Mouse (Mus musculus) hindbrain, embryonic 12.5 days (tissue): ENCODE measurements at regions not wholly inside any gene's neighbourhood (a gene's known extent, or its start where the extent isn't known, plus 50 kb on each side); places are given as distances from the start of the nearest gene placed in this dataset.

ENCODE experiments used
- ATAC-seq: fragments of 200-750 bp; cut with Nextera tagmentation; 2 replicates; pipeline ENCODE4 v1.8.0; 2017; ENCODE audit warnings: moderate TSS enrichment; ENCODE audit not compliant: low FRiP score
- H3K27ac ChIP-seq: fragments of 300-500 bp; sonication (generic); 2 replicates; pipeline ENCODE4 v1.5.1; 2016; ENCODE audit warnings: mild to moderate bottlenecking
- H3K27me3 ChIP-seq: fragments of 300-500 bp; sonication (generic); 2 replicates; pipeline ENCODE4 v1.6.1; 2016; ENCODE audit warnings: mild to moderate bottlenecking
- H3K36me3 ChIP-seq: fragments of 300-500 bp; sonication (generic); 2 replicates; pipeline ENCODE4 v1.6.1; 2016; ENCODE audit warnings: mild to moderate bottlenecking
- H3K4me1 ChIP-seq: fragments of 300-500 bp; sonication (generic); 2 replicates; pipeline ENCODE4 v1.6.1; 2016
- H3K4me2 ChIP-seq: fragments of 300-500 bp; sonication (generic); replicated peaks from 2 replicates; pipeline ENCODE4 v1.6.1; 2016; ENCODE audit warnings: mild to moderate bottlenecking
- H3K4me3 ChIP-seq: fragments of 300-500 bp; sonication (generic); 2 replicates; pipeline ENCODE4 v1.5.1; 2016; ENCODE audit warnings: mild to moderate bottlenecking
- H3K9ac ChIP-seq: fragments of 300-500 bp; sonication (generic); 2 replicates; pipeline ENCODE4 v1.6.1; 2016; ENCODE audit warnings: mild to moderate bottlenecking, moderate library complexity
- H3K9me3 ChIP-seq: fragments of 300-500 bp; sonication (generic); replicated peaks from 2 replicates; pipeline ENCODE4 v1.6.1; 2016; ENCODE audit warnings: mild to moderate bottlenecking
- WGBS: fragments of 180-500 bp; shearing (Covaris S2); methylation state at CpG from one replicate; pipeline ENCODE4 v1.1.7; 2016; 5-methylcytosine and 5-hydroxymethylcytosine counted together

DNA sequence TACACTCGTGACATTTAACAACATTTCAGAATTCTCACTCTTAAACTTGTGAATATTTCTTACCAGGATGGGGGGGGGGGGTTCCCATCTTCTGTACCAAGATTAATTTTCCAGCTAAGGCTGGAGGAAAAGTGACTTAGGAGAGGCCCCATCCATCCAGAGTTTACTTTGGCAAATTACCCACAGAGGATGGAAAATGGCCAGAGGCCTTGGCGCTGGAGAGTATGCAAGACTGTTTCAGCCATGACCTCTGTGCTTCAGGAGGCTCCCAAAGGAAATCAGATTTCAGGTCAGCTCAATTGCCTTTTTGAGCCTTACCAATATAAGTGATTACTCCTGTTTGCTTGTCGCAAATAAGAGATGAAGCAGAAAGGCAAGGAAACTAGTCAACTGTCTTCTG lies 143.4 kb upstream of the F930015N05Rik start:
- H3K4me1 ChIP-seq: no peaks in the 10 kb centered on the region
- no peak overlapping the region for H3K4me3 ChIP-seq
- H3K9ac ChIP-seq: no peak overlapping the region
- no peaks in the 10 kb centered on the region for H3K36me3 ChIP-seq
- no peaks in the 10 kb centered on the region for H3K27me3 ChIP-seq
- H3K27ac ChIP-seq: no peak overlapping the region
- no peak overlapping the region for H3K4me2 ChIP-seq
- 71% methylated on average over 3 of the region's 3 CpGs for WGBS
- no peak for ATAC-seq
- H3K9me3 ChIP-seq: no peaks in the 10 kb centered on the region

DNA sequence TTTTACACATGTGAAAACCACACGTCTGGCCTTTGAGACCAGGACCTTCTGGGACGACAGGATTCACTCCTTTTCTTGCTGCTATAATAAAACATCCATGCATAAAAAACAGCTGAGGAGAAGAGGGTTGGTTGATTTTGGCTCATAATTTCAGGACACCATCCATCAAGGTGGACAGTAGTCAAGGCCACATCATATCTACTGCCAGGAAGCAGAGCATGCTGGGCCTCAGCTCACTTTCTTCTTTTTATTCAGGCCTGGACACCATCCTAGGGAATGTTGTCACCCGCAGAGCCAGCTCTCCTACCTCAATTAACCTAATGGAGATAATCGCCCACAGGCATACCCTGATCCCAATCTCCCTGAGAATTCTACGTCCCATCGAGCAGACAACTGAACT lies 149.6 kb upstream of the F930015N05Rik start:
- Histone ChIP-seq H3K4me1 (peaks cover 12% of the 10 kb centered on the region; the same call in 1 of the 2 replicates), H3K9me3 (no peaks in the 10 kb centered on the region), H3K4me2 (no peak overlapping the region), H3K27me3 (no peaks in the 10 kb centered on the region), H3K36me3 (no peaks in the 10 kb centered on the region), H3K27ac (no peak overlapping the region), H3K9ac (no peak overlapping the region), H3K4me3 (no peak overlapping the region)
- WGBS: 79% methylated on average over 6 of the region's 6 CpGs
- no peak for ATAC-seq

DNA sequence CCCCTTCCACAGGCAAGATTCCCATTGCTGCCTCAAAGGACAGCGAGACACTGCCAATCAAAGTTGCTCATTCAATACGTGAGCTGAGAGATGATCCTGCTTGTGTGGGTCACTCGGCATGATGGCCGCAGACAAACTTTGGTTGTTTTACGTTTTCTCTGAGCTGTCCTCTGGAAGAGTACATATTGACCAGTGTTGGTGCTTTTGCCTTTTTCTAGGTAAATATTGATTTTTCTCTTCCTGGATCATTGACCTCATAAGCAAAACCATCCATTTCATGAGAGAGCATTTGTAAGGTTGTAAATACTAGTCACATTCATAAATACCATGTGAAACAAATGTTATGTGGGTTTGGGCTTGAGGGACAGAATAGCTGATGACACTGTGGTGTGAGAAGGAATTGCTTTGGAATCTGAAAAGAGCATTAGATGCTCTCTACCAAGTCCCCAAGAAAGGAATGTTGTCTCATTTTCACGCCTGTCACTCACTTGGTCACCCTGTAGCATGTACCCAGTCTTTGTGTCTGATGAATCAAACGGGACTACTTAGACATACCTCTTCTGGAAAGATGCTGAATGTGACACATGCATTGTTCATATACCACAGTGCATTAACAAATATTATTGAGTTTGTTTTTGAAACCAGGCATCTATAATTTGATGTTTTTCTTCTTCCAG lies 150.7 kb upstream of the F930015N05Rik start:
- Histone ChIP-seq H3K4me3 (no peak overlapping the region), H3K9me3 (no peaks in the 10 kb centered on the region), H3K4me2 (no peak overlapping the region), H3K9ac (no peak overlapping the region), H3K36me3 (no peaks in the 10 kb centered on the region), H3K27ac (no peak overlapping the region), H3K27me3 (no peaks in the 10 kb centered on the region), H3K4me1 (peaks cover 12% of the 10 kb centered on the region; the same call in 1 of the 2 replicates)
- no peak for ATAC-seq
- 49% methylated on average over 7 of the region's 7 CpGs for WGBS

DNA sequence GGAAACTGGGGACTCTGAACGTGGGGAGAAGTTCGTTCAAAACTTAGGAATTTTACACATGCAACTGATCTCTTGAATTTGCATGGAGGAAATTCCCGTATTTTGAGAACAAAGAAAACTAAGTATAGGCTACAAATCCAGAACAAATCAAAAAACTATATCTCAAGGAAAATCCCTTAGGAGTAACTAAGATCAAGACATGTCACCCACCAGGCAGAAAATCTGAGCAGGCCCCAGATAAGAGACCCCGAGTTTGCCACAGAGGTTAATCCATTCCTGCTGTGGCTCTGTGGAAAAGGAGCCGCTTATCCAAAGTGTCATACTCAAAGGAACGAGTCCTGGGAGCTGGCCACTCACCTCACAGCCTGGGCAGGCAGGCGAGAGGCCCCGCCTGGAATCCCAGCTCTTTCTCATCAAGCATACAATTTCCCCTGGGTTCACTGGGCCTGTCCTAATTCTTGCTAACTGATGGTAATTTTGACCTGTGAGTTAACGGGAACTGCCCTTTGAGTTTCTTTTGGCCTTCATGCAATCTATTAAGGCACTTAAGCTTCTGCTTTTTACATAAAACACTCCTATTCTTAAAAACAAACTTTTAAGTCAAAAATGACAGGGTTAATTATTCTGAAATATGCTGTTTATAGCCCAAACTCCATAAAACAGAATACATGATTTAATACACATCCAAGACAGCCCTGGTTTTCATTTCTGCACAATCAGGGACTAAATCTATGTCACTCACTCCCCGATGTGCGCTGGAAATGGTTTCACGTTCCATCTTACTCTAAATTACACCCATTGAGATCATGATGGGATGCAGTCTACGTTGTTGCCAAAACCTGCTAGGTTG lies 151.5 kb upstream of the F930015N05Rik start:
- no peak for ATAC-seq
- Histone ChIP-seq H3K27me3 (no peaks in the 10 kb centered on the region), H3K4me1 (peaks cover 12% of the 10 kb centered on the region; the same call in 1 of the 2 replicates), H3K36me3 (no peaks in the 10 kb centered on the region), H3K9me3 (no peaks in the 10 kb centered on the region), H3K9ac (no peak overlapping the region), H3K4me3 (no peak overlapping the region), H3K27ac (no peak overlapping the region), H3K4me2 (no peak overlapping the region)
- 34% methylated on average over 13 of the region's 13 CpGs for WGBS

DNA sequence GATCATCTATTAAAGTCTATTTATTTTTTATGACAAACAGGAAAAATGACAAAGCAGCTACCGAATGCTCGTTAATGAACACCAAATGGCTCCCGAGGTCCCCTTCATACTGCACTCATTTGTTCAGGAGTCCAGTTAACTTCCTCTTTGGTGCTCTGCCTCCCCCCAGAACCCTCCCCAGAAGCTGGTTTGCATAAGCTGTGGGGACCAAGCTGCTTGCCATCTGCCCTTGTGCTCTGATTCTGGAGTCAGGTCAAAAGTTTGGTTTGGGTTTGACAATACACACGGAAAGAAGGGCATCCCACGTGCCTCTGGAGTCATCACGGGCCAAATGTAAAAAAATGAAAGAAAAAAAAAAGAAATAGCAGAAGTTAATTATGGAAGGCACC lies 152.1 kb upstream of the F930015N05Rik start:
- 51% methylated on average over 6 of the region's 6 CpGs for WGBS
- H3K4me2 ChIP-seq: no peak overlapping the region
- no peak overlapping the region for H3K9ac ChIP-seq
- no peak overlapping the region for H3K4me3 ChIP-seq
- H3K9me3 ChIP-seq: no peaks in the 10 kb centered on the region
- H3K4me1 ChIP-seq: peaks cover 12% of the 10 kb centered on the region; the same call in 1 of the 2 replicates
- no peaks in the 10 kb centered on the region for H3K36me3 ChIP-seq
- ATAC-seq: no peak
- H3K27ac ChIP-seq: no peak overlapping the region
- no peaks in the 10 kb centered on the region for H3K27me3 ChIP-seq

DNA sequence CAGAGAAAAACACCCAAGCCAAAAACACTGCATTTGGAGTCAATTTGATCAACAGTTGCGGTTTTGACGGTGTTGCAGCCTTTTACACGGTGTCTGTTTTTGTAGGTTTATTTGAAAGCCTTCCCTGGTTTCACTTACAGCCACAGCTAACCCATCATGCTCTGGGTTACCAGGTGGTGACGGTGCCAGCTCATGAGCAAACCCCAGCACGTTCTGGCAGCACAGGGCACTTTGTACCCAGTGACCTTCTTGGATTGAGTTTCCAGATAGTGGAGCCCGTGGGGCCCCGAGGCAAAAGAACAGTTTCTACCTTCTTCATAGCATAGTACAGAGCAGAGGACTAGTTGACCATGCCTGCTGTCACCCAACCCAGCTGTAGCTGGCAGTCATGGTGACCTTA lies 152.6 kb upstream of the F930015N05Rik start:
- no peak for ATAC-seq
- WGBS: 76% methylated on average over 7 of the region's 7 CpGs
- Histone ChIP-seq H3K9me3 (no peaks in the 10 kb centered on the region), H3K36me3 (no peaks in the 10 kb centered on the region), H3K4me1 (peaks cover 12% of the 10 kb centered on the region; the same call in 1 of the 2 replicates), H3K4me3 (no peak overlapping the region), H3K27me3 (no peaks in the 10 kb centered on the region), H3K9ac (no peak overlapping the region), H3K4me2 (no peak overlapping the region), H3K27ac (no peak overlapping the region)

DNA sequence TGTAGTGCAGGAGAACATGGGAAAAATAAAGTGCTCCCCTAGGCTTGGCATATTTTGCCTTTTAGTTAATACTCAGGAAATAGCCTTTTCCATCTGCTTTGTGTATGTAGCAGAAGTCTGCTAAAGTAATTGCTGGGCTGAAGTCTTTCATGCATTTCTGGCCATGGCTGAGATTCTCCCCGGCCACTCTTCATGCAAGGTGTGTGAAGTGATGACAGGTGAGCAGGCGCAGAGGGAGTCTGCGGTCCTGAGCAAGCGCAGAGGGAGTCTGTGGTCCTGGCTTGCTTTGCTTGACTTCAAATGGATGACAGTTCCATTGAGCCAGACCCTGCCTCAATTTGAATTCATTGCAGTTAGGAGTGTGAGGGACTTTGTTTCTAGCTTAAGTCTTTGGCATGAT lies 153.6 kb upstream of the F930015N05Rik start:
- H3K27ac ChIP-seq: no peak overlapping the region
- no peak for ATAC-seq
- no peak overlapping the region for H3K4me2 ChIP-seq
- H3K9ac ChIP-seq: no peak overlapping the region
- no peak overlapping the region for H3K4me3 ChIP-seq
- no peaks in the 10 kb centered on the region for H3K36me3 ChIP-seq
- H3K4me1 ChIP-seq: peaks cover 12% of the 10 kb centered on the region; the same call in 1 of the 2 replicates
- H3K27me3 ChIP-seq: no peaks in the 10 kb centered on the region
- 86% methylated on average over 4 of the region's 4 CpGs for WGBS
- H3K9me3 ChIP-seq: no peaks in the 10 kb centered on the region

DNA sequence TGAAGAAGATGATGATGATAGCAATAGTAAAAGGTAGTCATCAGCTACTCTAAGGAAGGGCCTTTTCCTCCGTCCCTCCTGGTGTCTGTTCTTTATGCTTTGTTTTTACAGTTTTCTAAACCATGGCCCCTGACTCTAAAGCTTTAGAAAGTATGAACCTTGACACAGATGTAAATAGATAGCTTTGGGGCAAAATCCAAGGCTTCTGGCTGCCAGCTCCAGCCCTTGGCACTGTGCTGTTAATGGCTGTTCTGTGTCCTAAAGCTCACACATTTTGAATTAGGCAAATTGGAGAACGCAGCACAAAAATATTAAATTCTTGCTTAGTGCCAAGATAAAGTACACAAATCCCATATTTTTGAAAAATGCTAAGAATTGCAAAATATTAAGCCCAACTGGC lies 155.8 kb upstream of the F930015N05Rik start:
- H3K4me3 ChIP-seq: no peak overlapping the region
- H3K27me3 ChIP-seq: no peaks in the 10 kb centered on the region
- no peak overlapping the region for H3K27ac ChIP-seq
- no peak for ATAC-seq
- H3K36me3 ChIP-seq: no peaks in the 10 kb centered on the region
- H3K9ac ChIP-seq: no peak overlapping the region
- no peaks in the 10 kb centered on the region for H3K9me3 ChIP-seq
- H3K4me1 ChIP-seq: peaks cover 12% of the 10 kb centered on the region; the same call in 1 of the 2 replicates
- WGBS: 85% methylated on average over 2 of the region's 2 CpGs
- no peak overlapping the region for H3K4me2 ChIP-seq

DNA sequence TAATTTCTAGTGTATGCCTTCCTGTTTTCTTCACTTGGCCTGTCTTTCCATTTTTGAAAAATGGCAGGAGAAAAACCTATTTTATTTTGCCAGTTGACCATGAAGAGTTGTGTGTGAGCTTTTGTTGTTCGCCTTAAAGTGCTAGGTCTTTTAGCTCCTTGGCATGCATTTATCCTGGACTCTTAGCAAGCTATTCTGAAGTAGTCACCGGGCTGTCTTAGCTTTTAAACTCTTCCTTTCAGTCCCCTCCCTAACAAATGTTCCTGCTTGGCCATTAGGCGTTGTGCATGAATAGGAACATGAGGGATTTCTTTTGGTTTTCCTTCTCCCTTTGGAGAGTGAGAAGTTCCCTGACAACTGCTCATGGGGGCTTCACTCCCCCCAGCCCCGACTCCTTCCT lies 160.9 kb upstream of the F930015N05Rik start:
- ATAC-seq: no peak
- H3K36me3 ChIP-seq: no peaks in the 10 kb centered on the region
- H3K9me3 ChIP-seq: no peaks in the 10 kb centered on the region
- H3K9ac ChIP-seq: no peak overlapping the region
- no peak overlapping the region for H3K4me2 ChIP-seq
- H3K4me3 ChIP-seq: no peak overlapping the region
- peaks cover 7% of the 10 kb centered on the region for H3K4me1 ChIP-seq
- no peaks in the 10 kb centered on the region for H3K27me3 ChIP-seq
- 46% methylated on average over 4 of the region's 4 CpGs for WGBS
- no peak overlapping the region for H3K27ac ChIP-seq

DNA sequence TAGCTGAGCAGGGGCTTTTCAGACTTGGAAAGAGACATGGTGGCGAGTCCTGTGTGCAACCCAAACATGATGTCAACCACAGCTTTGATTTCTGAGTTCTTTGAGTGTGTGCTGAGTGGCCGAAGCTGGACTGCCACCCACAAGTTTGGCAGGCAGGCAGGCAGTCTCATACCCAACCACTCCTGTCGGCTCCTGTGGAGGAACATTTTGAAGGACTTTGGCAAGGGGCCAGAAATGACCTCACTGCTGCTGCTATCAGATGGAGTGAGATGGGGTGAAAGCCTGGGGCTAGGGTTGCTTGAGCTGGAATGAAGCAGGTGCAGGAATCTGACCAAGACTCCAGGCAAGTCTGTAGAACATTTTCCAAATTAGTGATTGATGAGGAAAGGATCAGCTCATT lies 162.7 kb upstream of the F930015N05Rik start:
- Histone ChIP-seq H3K27me3 (no peaks in the 10 kb centered on the region), H3K27ac (no peak overlapping the region), H3K4me1 (peaks cover 7% of the 10 kb centered on the region), H3K9ac (no peak overlapping the region), H3K9me3 (no peaks in the 10 kb centered on the region), H3K36me3 (no peaks in the 10 kb centered on the region), H3K4me3 (no peak overlapping the region), H3K4me2 (no peak overlapping the region)
- WGBS: 74% methylated on average over 3 of the region's 3 CpGs
- ATAC-seq: no peak

DNA sequence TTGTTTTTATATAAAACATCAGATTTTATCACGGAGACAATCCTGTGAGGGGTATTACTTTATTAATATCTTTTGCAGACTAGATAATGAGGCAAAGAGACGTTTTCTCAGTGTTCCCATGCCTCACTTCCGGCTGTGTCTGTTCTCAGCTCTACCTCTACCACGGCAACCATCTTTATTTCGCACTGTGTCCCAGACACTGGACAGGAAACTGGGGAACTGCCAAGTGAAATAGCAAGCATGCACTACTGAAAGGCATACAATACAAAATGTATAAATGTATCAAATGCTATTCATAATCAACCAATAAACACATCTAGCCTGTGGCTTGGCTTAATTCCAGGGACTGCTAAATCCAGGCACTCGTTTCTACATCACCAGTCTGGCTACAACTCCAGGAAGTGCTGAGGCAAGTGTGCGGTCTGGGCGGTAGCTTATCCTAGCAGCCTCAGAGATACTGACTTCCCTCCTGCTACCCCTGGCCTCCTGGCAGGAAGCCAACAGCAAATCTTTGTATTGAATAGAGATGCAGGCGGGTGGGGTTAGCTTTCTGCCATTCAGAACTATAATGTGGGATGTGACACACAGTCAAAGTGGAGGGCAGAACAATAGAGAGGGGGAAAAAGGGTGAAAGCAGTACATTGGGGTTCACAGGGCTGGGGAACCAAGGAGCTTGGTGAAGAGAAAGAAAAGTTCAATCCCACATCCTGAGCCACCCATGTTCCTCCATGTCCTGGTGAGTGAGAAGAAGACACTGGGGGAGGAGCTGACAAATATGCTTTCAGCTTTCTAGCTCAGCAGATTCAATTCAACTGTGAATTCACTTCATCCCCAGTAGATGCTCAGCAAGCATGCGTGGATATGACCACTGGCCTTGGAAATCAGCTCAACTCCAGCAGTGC lies 164.0 kb upstream of the F930015N05Rik start:
- ATAC-seq: peak; percentile 80
- no peaks in the 10 kb centered on the region for H3K9me3 ChIP-seq
- 55% methylated on average over 10 of the region's 10 CpGs for WGBS
- H3K9ac ChIP-seq: no peak overlapping the region
- no peaks in the 10 kb centered on the region for H3K36me3 ChIP-seq
- H3K4me1 ChIP-seq: peaks cover 7% of the 10 kb centered on the region
- H3K27me3 ChIP-seq: no peaks in the 10 kb centered on the region
- H3K27ac ChIP-seq: no peak overlapping the region
- H3K4me3 ChIP-seq: no peak overlapping the region
- H3K4me2 ChIP-seq: no peak overlapping the region

DNA sequence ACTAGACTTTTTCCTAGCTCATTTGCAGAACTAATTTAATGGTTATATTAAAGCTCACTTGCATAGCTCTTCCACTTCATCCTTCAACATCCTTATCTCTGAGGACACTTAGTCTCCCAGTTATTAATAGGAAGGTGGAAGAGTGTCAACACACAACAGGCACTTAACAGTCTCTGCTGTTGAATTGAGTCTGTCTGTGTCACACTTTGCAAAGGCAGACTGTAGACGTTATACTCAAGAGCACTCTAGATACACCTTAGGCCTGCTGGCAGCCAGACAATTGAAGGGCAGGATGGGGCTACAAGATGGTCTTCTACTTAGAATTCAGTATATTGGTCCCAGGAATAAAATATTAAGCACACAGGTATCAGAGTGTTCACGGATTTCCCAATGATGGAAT lies 172.6 kb upstream of the F930015N05Rik start:
- no peak for ATAC-seq
- Histone ChIP-seq H3K9ac (no peak overlapping the region), H3K27me3 (no peaks in the 10 kb centered on the region), H3K9me3 (no peaks in the 10 kb centered on the region), H3K4me3 (no peak overlapping the region), H3K4me1 (no peaks in the 10 kb centered on the region), H3K4me2 (no peak overlapping the region), H3K36me3 (no peaks in the 10 kb centered on the region), H3K27ac (no peak overlapping the region)
- WGBS: 85% methylated on average over 2 of the region's 2 CpGs
